Mouse (Mus musculus): ENCODE data around the gene Me1.

Me1 gene

DNA sequence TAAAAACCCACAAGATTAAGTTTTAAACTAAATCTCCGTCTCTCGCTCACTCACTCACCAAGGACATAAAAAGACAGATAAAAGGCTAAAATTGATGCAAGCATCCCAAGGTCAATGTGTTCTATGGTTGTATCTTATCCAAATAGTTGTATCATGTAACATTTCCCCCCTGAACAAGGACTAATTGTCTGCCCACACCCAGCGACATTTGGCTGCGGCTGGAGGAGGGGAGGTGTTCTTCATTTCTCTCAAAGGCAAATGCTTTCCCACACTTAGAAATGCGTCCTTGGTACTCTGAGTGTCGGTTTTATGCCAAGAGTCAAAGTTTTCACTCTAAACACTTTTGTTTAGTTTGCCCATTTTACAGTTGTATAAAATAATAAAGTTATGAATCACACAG lies 13.2 kb upstream of the Me1 start:
- no peak for DNase-seq (ENCODE audit: low read depth)

DNA sequence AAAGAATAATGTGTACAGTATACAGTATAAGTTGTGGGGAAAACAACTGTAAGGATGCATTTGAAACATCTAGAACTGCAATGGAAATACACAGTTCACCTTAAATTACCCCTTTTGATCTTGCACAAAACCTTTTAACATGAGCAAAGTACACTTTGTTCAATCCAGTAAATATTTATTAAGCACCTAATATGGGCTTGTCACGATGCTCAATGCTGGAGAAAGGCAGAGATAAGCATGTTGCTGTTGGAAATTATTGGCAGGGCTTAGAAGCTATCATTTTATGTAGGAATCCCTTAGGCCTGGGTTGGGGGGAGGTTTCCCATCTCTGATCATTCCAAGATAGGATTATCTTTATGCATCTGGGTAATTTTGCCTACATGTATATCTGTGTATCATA lies 11.7 kb upstream of the Me1 start:
- no peak for DNase-seq (ENCODE audit: low read depth)

DNA sequence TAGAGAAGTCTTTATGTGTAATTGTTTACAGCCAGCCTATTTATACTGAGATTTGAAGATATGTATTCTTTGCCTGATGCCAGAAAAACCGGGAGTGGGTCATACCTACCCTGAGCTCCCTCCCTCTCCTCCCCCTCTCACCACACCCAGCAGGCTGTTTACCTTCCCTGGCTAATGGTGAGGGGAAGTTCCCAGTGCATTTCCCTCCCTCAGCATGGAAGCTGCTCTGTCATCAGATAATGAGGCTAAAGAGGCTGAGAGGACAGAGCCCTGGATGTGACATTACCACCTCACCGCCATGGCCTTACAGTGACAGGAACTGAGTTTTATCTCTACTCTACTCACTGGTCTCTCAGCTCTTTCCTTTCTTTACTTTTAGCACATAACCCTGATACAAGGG lies 6.1 kb upstream of the Me1 start:
- no peak for DNase-seq (ENCODE audit: low read depth)

DNA sequence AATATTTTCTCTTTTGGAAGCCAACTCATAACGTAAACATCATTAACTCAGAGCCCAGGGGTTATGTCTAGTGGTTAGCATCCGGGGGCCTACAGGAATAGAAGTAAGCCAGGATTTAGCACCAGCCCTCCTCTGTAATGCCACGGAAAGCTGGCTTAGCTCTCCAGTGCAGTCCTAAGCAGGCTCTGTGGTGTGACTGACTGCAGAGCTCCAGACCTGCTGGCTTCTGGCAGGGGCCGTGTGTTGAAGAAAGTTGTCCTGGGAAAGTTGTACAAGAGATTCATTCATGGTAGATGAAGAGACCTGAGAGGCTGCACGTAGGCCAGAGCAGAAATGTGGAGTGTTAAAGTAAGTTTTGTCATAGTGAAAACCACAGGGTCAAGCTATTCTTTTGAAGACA lies 5.5 kb upstream of the Me1 start:
- no peak for DNase-seq (ENCODE audit: low read depth)

DNA sequence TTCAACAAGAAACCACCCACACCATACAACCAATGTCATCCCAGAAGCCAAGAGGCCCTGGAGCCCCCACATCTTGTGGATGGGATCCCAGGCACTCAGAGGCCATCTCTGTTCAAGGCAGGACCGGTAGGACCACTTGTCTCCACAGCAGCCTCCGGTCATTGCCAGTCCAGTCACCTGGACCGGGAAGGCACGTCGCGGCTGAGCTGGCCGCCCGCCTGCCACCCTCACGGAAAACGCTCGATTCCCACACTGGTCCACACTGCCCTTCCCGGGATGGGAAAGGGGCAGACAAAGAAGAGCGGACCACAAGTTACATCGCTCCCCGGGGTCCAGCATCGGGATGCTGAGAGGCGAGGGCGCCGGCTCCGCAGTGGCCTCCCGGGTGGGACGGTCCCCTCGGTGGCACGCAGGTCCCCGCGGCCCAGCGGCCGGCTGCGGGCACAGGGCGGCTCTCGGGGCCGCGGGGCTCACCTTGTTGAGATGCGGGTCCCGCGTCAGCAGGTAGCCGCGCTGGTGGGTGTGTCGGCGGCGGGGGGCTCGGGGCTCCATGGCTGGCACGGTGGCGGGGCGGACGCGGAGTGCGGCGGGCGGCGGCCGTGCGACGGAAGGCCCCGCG lies 445 bp downstream of the Me1 start:
- DNase-seq (ENCODE audit: low read depth): no peak

DNA sequence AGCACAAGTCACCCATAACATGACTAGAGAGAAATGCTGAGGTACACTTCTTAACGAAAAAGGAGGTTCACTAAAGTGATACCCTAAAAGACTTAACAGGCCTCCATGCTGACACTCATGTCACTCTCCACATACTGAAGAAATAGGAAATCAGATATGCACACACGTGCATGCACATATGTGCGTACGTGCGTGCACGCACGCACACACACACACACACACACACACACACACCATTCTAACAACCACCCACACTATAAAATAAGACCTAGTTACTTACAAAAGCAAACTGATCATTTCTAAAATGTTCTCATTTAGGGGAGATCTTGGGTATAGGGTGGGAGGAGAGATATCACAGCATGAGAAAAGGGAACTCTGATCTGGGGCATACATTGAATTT lies 1.1 kb downstream of the Me1 start:
- DNase-seq (ENCODE audit: low read depth): no peak

- DNase-seq (ENCODE audit: low read depth): no peak
These were observed 1.8 kb downstream of the Me1 start for GRCm38 (mm10) chr9:86693935-86694334.

GRCm38 (mm10) chr9:86692676-86693075 lies 3.1 kb downstream of the Me1 start:
- DNase-seq (ENCODE audit: low read depth): no peak

GRCm38 (mm10) chr9:86692251-86692650 lies 3.5 kb downstream of the Me1 start:
- DNase-seq (ENCODE audit: low read depth): no peak

DNA sequence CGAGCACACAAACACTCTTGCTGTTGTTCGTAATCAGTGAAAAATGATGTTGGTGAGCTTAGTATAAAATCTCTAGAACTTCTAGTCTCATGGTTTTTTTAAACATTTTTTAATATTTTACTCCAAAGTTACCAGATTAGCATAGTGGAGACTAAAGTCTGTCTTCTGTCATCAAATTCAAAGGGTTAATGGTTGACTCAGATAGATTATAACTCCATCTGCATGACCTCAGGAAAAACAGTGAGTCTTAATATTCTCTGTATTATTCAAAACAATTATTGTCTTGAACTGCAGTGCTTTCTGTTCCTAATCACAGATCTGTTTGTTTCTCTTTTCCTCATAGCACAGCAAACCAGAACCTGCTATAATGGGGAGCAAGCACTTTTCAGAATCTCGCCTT lies 4.7 kb downstream of the Me1 start:
- DNase-seq (ENCODE audit: low read depth): no peak

GRCm38 (mm10) chr9:86683713-86684209 lies 12.0 kb downstream of the Me1 start:
- DNase-seq (ENCODE audit: low read depth): no peak

GRCm38 (mm10) chr9:86682844-86683243 lies 12.9 kb downstream of the Me1 start:
- DNase-seq (ENCODE audit: low read depth): no peak

DNA sequence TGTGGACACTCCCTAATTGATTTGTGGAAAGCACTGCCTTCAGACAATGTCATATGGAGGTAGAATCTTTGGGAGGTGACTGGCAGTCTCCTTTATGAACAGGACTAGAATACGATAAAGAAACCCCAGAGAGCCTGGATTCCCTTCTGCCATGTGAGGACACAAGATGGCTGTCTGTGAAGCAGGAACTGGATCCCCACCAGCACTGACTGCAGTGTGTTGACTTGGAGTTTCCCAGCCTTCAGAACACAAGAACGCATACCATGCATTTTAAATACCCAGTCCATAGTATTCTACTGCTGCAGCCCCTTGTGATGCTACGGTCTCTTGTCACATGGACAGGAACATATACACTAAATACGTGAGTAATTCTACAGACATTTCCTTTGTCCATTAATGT lies 13.5 kb downstream of the Me1 start:
- DNase-seq (ENCODE audit: low read depth): no peak

DNA sequence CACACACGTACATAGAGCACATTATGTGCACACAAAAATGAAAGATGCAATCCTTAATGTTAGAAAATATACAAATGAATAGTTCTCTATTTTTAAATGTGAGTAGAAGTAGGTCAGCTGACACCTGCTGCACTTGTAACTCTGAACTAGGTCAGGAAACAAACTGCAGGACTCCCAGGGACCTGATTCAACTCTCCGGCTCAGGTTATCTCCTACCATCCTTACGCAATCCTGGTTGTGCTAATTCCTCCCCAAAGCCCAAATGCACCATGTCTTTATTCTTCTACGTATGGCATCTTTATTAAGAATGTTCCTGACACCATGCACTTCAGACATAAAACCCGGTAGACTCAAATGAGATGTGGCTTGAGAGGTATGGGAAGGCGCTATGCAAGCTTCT lies 15.3 kb downstream of the Me1 start:
- DNase-seq (ENCODE audit: low read depth): no peak

GRCm38 (mm10) chr9:86679843-86680417 lies 15.8 kb downstream of the Me1 start:
- DNase-seq (ENCODE audit: low read depth): no peak

DNA sequence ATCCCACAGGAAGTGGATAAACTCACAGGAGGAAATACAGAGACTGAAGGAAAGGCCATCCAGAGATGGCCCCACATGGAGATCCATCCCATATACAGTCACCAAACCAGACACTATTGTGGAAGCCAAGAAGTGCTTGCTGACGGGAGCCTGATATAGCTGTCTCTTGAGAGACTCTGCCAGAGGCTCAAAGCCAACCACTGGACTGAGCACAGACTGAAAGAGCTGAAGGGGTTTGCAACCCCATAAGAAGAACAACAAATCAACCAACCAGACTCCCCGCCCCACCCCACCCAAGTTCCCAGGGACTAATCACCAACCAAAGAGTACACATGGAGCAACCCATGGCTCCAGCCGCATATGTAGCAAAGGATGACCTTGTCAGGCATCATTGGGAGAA lies 19.5 kb downstream of the Me1 start:
- no peak for DNase-seq (ENCODE audit: low read depth)

DNA sequence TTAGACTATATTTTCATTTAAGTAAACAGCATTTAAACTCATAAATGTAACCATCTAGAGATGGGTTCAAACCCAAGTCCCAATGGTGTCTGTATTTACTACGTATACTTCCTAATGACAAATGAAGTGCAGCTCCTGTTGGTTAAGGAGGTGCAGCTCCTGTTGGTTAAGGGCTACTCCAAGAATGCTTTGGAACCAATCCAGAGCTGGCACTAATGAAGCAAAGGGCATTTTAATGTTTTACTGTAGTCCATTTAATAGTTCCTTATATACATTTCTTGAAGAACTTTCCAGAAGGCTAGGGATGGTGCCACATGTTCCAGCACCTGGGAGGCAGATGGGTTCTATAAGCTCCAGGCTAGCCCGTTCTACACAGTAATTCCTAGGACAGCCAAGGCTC lies 20.3 kb downstream of the Me1 start:
- no peak for DNase-seq (ENCODE audit: low read depth)

DNA sequence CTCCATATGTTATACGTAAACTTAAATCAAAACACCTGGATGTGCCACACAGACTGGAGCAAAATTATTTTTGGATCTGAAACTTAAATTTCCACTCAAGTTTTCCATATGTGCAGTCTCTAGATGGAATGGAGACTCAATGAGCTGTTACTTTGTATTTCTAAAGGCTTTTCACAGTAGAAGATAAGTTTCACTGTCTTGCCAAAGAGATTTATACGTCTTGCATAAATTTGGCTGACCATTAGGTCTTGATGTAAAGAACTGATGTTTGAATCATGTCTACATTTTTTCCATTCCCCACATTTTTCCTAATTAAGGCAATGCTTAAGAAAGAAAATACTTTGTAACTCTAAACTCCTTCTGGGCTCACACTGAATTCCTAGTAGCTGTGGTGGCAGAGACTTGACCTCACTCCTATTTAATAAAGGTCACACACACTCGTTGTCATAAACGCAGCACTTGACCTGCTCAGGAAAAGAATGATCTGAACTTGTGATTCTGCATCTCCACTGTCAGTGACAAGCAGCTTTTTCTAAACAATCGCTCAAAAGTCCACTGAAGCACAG lies 22.8 kb downstream of the Me1 start:
- no peak for DNase-seq (ENCODE audit: low read depth)

DNA sequence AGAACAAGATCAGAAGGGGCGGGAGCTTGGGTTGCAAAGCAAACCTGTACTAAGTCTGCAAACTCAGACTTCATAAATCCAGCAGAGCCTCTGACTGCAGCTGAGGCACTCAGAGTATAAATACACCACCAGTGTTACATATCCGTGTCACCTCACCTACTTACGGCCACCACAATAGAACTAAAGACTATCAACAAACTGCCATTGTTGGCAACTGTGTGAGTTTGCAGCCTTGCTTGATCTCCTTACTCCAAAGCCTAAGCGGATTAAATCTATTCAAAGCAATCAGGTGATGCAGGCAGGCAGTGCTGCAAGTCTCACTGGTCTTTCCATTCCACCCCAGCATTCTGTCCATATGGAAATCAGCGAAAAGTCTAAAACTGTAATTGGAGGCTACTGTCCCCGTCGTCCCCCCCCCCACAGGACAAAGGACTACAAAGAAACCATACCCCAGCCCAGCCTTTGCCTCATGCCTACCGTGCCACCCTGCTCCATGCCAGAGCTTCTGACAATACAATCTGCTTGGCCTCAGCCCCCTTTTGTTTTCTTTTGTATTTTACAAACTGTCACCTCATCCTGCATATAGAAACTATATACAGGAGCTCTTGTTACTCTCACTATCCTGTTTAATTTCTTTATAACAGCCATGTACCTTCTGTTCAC lies 27.0 kb downstream of the Me1 start:
- DNase-seq (ENCODE audit: low read depth): no peak

DNA sequence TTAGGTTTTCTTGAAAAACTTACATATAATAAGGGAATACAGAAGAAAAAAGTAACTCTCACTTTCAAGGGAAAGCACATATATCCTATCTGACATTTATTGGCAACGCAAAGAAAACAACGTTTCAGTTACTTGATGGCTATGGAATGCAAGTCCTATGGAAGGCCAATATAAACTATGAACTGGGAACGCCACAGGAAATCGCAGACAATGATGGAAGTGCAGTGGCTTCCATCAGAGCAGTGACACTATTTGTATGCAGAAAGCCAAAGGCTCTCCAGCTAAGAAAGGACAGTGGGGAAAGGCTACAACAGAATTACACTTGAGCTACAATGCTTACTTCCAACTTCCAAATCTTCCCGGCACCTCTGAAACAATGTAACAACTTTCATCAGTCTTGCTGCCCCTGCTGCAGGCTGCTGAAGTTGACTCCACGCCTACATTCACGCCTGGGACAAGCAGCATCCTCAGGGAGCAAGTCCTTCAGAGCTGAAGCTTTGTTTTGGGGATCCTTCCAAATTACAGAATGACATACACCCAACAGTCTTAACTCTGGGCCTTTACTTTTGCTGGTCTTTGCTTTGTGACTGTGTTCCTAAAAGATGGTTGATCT lies 28.5 kb downstream of the Me1 start:
- no peak for DNase-seq (ENCODE audit: low read depth)

DNA sequence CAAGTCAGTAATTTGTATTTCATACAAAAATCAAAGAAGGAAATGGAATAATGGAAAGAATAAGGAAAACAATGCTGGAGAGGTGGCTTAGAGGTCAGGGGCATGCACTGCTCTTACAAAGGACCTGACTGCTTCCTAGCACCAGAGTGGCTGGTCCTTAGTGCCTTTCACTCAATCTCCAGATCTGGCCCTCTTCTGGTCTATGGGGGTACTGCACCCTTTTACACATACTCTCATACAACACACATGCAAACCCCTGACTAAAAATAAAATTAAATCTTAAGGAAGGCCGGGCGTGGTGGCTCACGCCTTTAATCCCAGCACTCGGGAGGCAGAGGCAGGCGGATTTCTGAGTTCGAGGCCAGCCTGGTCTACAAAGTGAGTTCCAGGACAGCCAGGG lies 34.1 kb downstream of the Me1 start:
- DNase-seq (ENCODE audit: low read depth): peak; percentile 13

DNA sequence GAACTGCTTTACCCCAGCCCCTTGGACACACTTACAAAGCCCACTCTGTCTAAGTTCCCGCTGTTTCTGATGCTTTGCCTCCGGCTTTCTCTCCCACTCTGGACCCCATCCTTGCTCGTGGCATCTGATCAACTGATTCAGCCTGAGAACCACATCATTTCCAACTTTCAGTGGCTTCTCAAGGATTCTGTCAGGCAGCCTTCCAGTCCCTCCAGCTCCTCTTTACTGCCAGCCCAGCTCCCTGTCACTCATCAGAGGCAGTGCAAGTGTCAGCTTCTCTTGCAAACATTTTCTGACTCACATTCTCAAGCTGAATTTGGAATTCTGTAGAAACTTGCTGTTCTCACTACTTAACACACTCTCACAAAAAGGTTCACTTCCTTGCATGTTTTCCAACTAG lies 34.5 kb downstream of the Me1 start:
- DNase-seq (ENCODE audit: low read depth): no peak

- DNase-seq (ENCODE audit: low read depth): no peak
These were observed 35.4 kb downstream of the Me1 start for GRCm38 (mm10) chr9:86660327-86660726.
